Mouse (Mus musculus): Measurements from ENCODE around the gene Olfr1181.

GRCm38 (mm10) chr2:88406353-88406752 lies 19.6 kb downstream of the Olfr1181 start, which contains the start of gene Olfr1179:
- TF ChIP-seq EP300 (IDR thresholded peaks at IDR 0.05; ENCODE audit: insufficient read depth, low read depth, low read length) (no peak), POLR2A (IDR thresholded peaks at IDR 0.05; ENCODE audit: insufficient read depth, low read length) (no peak)

All from ES-Bruce4 (cell line).